Mouse (Mus musculus) embryonic facial prominence, embryonic 13.5 days (tissue): ENCODE results near the gene Nup205. TPM values are rescaled to one million over a fixed set of nuclear protein-coding genes. Genes with fewer than 3 reads are reported as not detected.
"Not testable (repeated sequence)": the region's sequence is repeated elsewhere in the genome, so short reads cannot be mapped to it uniquely, and the experiment has no call there.

Source experiments
- ATAC-seq: fragments of 200-750 bp; cut with Nextera tagmentation; 2 replicates; pipeline ENCODE4 v1.8.0; 2017; ENCODE audit warnings: low read depth; ENCODE audit not compliant: insufficient number of reproducible peaks, insufficient read depth, low FRiP score, low TSS enrichment
- H3K27ac ChIP-seq: fragments of 300-500 bp; sonication (generic); 2 replicates; pipeline ENCODE4 v1.5.1; 2015; ENCODE audit warnings: moderate library complexity, mild to moderate bottlenecking, inconsistent platforms
- H3K27me3 ChIP-seq: fragments of 300-500 bp; sonication (generic); 2 replicates; pipeline ENCODE4 v1.6.1; 2015; ENCODE audit warnings: mild to moderate bottlenecking, inconsistent platforms
- H3K36me3 ChIP-seq: fragments of 300-500 bp; sonication (generic); 2 replicates; pipeline ENCODE4 v1.6.1; 2015; ENCODE audit warnings: mild to moderate bottlenecking, inconsistent platforms
- H3K4me1 ChIP-seq: fragments of 300-500 bp; sonication (generic); 2 replicates; pipeline ENCODE4 v1.6.1; 2015; ENCODE audit warnings: inconsistent platforms
- H3K4me2 ChIP-seq: fragments of 300-500 bp; sonication (generic); 2 replicates; pipeline ENCODE4 v1.6.1; 2015; ENCODE audit warnings: moderate library complexity, mild to moderate bottlenecking, inconsistent platforms
- H3K4me3 ChIP-seq: fragments of 300-500 bp; sonication (generic); 2 replicates; pipeline ENCODE4 v1.5.1; 2015; ENCODE audit warnings: mild to moderate bottlenecking, inconsistent platforms
- H3K9ac ChIP-seq: fragments of 300-500 bp; sonication (generic); 2 replicates; pipeline ENCODE4 v1.6.1; 2015; ENCODE audit warnings: mild to moderate bottlenecking, inconsistent platforms
- H3K9me3 ChIP-seq: fragments of 300-500 bp; sonication (generic); 2 replicates; pipeline ENCODE4 v1.6.1; 2016; ENCODE audit warnings: inconsistent platforms
- WGBS: fragments of 180-500 bp; shearing (Covaris S2); methylation state at CpG from one replicate; pipeline ENCODE4 v1.1.7; 2015; ENCODE audit warnings: mixed read lengths; 5-methylcytosine and 5-hydroxymethylcytosine counted together
- polyA plus RNA-seq: library from polyadenylated mRNA; unstranded; fragments of >200 nt; fragmentation: Nextera tagmentation; extraction: Ambion mirVana; gene quantifications from 2 replicates; pipeline ENCODE4 v1.2.1, GENCODE M21; 2015

Gene Nup205
- polyA plus RNA-seq, result 31.2 and 35.5 TPM in 2 replicates

GRCm38 (mm10) chr6:35176979-35177649 lies at the start of gene Nup205:
Nup205 (plus strand) TSS chr6:35177421.
- H3K27ac ChIP-seq, result peak within 1 kb of the TSS; percentile 96
- WGBS, result 3% methylated on average over 34 of the region's 34 CpGs
- H3K4me2 ChIP-seq, result peak within 1 kb of the TSS; percentile 84
- H3K27me3 ChIP-seq, result no peaks in the 10 kb centered on the region
- no peaks in the 10 kb centered on the region for H3K9me3 ChIP-seq
- H3K4me3 ChIP-seq, result peak within 1 kb of the TSS; percentile 89
- H3K36me3 ChIP-seq, result no peaks in the 10 kb centered on the region
- peak within 1 kb of the TSS; percentile 94 for H3K9ac ChIP-seq
- H3K4me1 ChIP-seq, result no peaks in the 10 kb centered on the region
- ATAC-seq, result peak; percentile 88

- no peaks in the 10 kb centered on the region for H3K27me3 ChIP-seq
- 1% methylated on average over 11 of the region's 11 CpGs for whole genome bisulfite sequencing
- ATAC-seq, result no peak
- H3K9ac ChIP-seq, result peak overlapping the region; percentile 91
- H3K4me1 ChIP-seq, result peaks cover 17% of the 10 kb centered on the region
- no peaks in the 10 kb centered on the region for H3K9me3 ChIP-seq
- peak overlapping the region; percentile 94 for H3K27ac ChIP-seq
- no peaks in the 10 kb centered on the region for H3K36me3 ChIP-seq
- H3K4me2 ChIP-seq, result peak overlapping the region; percentile 92
- H3K4me3 ChIP-seq, result peak overlapping the region; percentile 68
Observed at GRCm38 (mm10) chr6:35132806-35133205, 44.4 kb upstream of the Nup205 start.

DNA sequence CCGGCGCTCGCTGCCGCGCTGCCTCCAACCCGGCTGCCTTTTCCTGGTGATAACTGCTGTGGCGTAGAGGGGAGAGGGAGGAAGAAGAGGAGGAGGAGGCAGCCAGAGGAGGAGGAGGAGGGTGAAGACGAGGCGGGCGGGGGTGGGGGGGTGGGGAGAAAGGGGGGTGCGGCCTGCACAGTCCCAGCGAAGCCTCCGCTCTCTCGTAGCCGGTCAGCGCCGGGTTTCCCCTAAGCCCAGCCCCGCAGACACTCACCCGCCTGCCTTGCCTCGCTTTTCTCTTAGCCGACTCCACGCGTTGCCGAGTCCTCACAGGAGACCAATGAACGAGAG lies 44.0 kb upstream of the Nup205 start:
- 0% methylated on average over 25 of the region's 25 CpGs for WGBS

GRCm38 (mm10) chr6:35133579-35134488 lies 43.4 kb upstream of the Nup205 start, which contains the start of gene Cnot4:
Cnot4 (minus strand) TSS chr6:35133724.
- peak within 1 kb of the TSS; percentile 92 for H3K4me2 ChIP-seq
- WGBS, result under 1% methylated on average over 55 of the region's 55 CpGs
- H3K9ac ChIP-seq, result peak within 1 kb of the TSS; percentile 91

More for the DNA sequence above, 44.0 kb upstream of the Nup205 start:
- no peaks in the 10 kb centered on the region for H3K36me3 ChIP-seq
- no peaks in the 10 kb centered on the region for H3K27me3 ChIP-seq
- H3K4me2 ChIP-seq, result peak overlapping the region; percentile 92
- H3K4me1 ChIP-seq, result peaks cover 17% of the 10 kb centered on the region
- peak overlapping the region; percentile 68 for H3K4me3 ChIP-seq
- ATAC-seq, result peak; percentile 91
- peak overlapping the region; percentile 91 for H3K9ac ChIP-seq
- peak overlapping the region; percentile 94 for H3K27ac ChIP-seq
- H3K9me3 ChIP-seq, result no peaks in the 10 kb centered on the region

DNA sequence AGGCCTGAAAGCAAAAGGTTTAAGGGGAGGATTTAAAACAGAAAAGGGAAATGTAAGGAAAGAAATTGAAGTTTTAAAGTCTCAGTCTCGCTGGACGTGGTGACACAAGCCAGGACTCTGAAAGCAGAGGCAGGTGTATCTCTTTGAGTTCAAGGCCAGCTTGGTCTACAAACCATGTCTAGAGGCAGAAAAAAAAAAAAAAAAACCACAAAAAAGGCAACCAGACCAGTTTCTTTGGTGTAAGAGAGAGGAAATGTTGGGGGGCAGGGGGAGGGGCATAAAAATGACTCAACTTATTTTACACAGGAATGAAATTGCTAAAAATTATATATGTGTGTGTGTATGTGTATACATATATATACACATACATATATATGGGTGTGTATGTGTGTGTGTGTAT lies 42.4 kb upstream of the Nup205 start:
- WGBS, result 53% methylated on average over 2 of the region's 2 CpGs
- H3K36me3 ChIP-seq, result no peaks in the 10 kb centered on the region
- H3K27ac ChIP-seq, result no peak overlapping the region
- no peak for ATAC-seq
- H3K4me3 ChIP-seq, result no peak overlapping the region
- peaks cover 17% of the 10 kb centered on the region for H3K4me1 ChIP-seq
- H3K9me3 ChIP-seq, result no peaks in the 10 kb centered on the region
- H3K27me3 ChIP-seq, result no peaks in the 10 kb centered on the region
- H3K9ac ChIP-seq, result no peak overlapping the region
- peak overlapping the region; percentile 80 for H3K4me2 ChIP-seq

More at GRCm38 (mm10) chr6:35133579-35134488, 43.4 kb upstream of the Nup205 start, which contains the start of gene Cnot4:
- ATAC-seq, result peak; percentile 98
- H3K36me3 ChIP-seq, result no peaks in the 10 kb centered on the region
- H3K4me1 ChIP-seq, result peaks cover 17% of the 10 kb centered on the region
- H3K27me3 ChIP-seq, result no peaks in the 10 kb centered on the region
- peak within 1 kb of the TSS; percentile 68 for H3K4me3 ChIP-seq
- H3K9me3 ChIP-seq, result no peaks in the 10 kb centered on the region
- peak within 1 kb of the TSS; percentile 94 for H3K27ac ChIP-seq

GRCm38 (mm10) chr6:35140351-35140750 lies 36.9 kb upstream of the Nup205 start:
- Histone ChIP-seq H3K27ac (no peak overlapping the region), H3K27me3 (no peaks in the 10 kb centered on the region), H3K36me3 (no peaks in the 10 kb centered on the region), H3K9me3 (no peaks in the 10 kb centered on the region), H3K4me1 (no peaks in the 10 kb centered on the region), H3K9ac (no peak overlapping the region), H3K4me2 (no peak overlapping the region), H3K4me3 (no peak overlapping the region)
- ATAC-seq, result no peak
- 91% methylated on average over 1 of the region's 1 CpGs for WGBS

- Histone ChIP-seq H3K4me3 (no peak overlapping the region), H3K4me2 (no peak overlapping the region)
- WGBS, result 82% methylated on average over 2 of the region's 2 CpGs
Observed at GRCm38 (mm10) chr6:35145569-35145968, 31.7 kb upstream of the Nup205 start.

GRCm38 (mm10) chr6:35147726-35148422 lies 29.3 kb upstream of the Nup205 start:
- 0 out of 2 replicates have a peak, but pooled peaks cover 4% of the 10 kb centered on the region for H3K9me3 ChIP-seq
- no peaks in the 10 kb centered on the region for H3K36me3 ChIP-seq
- no peak overlapping the region for H3K9ac ChIP-seq
- no peaks in the 10 kb centered on the region for H3K27me3 ChIP-seq
- no peak overlapping the region for H3K4me2 ChIP-seq
- no peak overlapping the region for H3K27ac ChIP-seq
- no peaks in the 10 kb centered on the region for H3K4me1 ChIP-seq
- H3K4me3 ChIP-seq, result no peak overlapping the region
- 88% methylated on average over 3 of the region's 3 CpGs for WGBS
- no peak for ATAC-seq

More at GRCm38 (mm10) chr6:35145569-35145968, 31.7 kb upstream of the Nup205 start:
- no peak overlapping the region for H3K9ac ChIP-seq
- no peaks in the 10 kb centered on the region for H3K27me3 ChIP-seq
- no peaks in the 10 kb centered on the region for H3K4me1 ChIP-seq
- no peak overlapping the region for H3K27ac ChIP-seq
- H3K36me3 ChIP-seq, result no peaks in the 10 kb centered on the region
- 0 out of 2 replicates have a peak, but pooled peaks cover 4% of the 10 kb centered on the region for H3K9me3 ChIP-seq
- ATAC-seq, result no peak

- no peak overlapping the region for H3K4me2 ChIP-seq
- no peaks in the 10 kb centered on the region for H3K36me3 ChIP-seq
- H3K4me3 ChIP-seq, result no peak overlapping the region
- H3K9me3 ChIP-seq, result no peaks in the 10 kb centered on the region
- no peak overlapping the region for H3K9ac ChIP-seq
- H3K27ac ChIP-seq, result no peak overlapping the region
- ATAC-seq, result no peak
- no peaks in the 10 kb centered on the region for H3K4me1 ChIP-seq
- H3K27me3 ChIP-seq, result no peaks in the 10 kb centered on the region
Observed at GRCm38 (mm10) chr6:35154540-35154939, 22.7 kb upstream of the Nup205 start.

- no peak for ATAC-seq
- no peak overlapping the region for H3K27ac ChIP-seq
- no peaks in the 10 kb centered on the region for H3K4me1 ChIP-seq
- no peak overlapping the region for H3K4me3 ChIP-seq
- H3K9me3 ChIP-seq, result no peaks in the 10 kb centered on the region
- no peaks in the 10 kb centered on the region for H3K27me3 ChIP-seq
- H3K36me3 ChIP-seq, result no peaks in the 10 kb centered on the region
- no peak overlapping the region for H3K4me2 ChIP-seq
- no peak overlapping the region for H3K9ac ChIP-seq
- 73% methylated on average over 4 of the region's 4 CpGs for WGBS
Observed at GRCm38 (mm10) chr6:35169250-35169649, 8.0 kb upstream of the Nup205 start.

DNA sequence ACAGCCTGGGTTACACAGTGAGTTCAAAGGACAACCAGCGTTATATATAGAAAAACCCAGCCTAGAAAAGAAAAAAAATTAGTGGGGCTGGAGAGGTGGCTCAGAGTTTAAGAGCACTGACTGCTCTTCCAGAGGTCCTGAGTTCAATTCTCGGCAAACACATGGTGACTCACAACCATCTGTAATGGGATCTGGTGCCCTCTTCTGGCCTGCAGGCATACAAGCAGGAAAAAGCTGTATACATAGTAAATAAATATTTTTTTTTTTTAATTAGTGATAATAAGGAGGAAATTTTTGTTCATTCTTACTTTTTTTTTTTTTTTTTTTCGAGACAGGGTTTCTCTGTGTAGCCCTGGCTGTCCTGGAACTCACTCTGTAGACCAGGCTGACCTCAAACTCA lies 5.2 kb upstream of the Nup205 start:
- H3K9me3 ChIP-seq, H3K9ac ChIP-seq, H3K27me3 ChIP-seq, ATAC-seq, H3K4me1 ChIP-seq, H3K4me2 ChIP-seq, H3K4me3 ChIP-seq, H3K36me3 ChIP-seq, H3K27ac ChIP-seq: not testable (repeated sequence)
- WGBS, result 54% methylated on average over 3 of the region's 3 CpGs
